Mouse (Mus musculus) cerebellum, adult 9-10 months (tissue): ENCODE results near the gene Gm4952.
"Not testable (repeated sequence)": the region's sequence is repeated elsewhere in the genome, so short reads cannot be mapped to it uniquely, and the experiment has no call there.

Experiments
- DNase-seq: peaks from one replicate; pipeline ENCODE4 v3.0.0; 2022

The Gm4952 gene

GRCm38 (mm10) chr19:12600684-12601480, 1.1 kb downstream of the Gm4952 start:
- DNase-seq, result no peak

GRCm38 (mm10) chr19:12608336-12608735, 8.6 kb downstream of the Gm4952 start:
- no peak for DNase-seq

GRCm38 (mm10) chr19:12613646-12614045, 13.9 kb downstream of the Gm4952 start:
- DNase-seq, result no peak

- no peak for DNase-seq
Measured at GRCm38 (mm10) chr19:12633176-12633575, 33.4 kb downstream of the Gm4952 start, which contains the start of gene Glyat. Glyat (plus strand) TSS chr19:12633308.

GRCm38 (mm10) chr19:12634259-12634658, 34.5 kb downstream of the Gm4952 start:
- no peak for DNase-seq

- no peak for DNase-seq
Measured at GRCm38 (mm10) chr19:12634963-12635362, 35.2 kb downstream of the Gm4952 start.

- no peak for DNase-seq
Measured at GRCm38 (mm10) chr19:12636863-12637262, 37.1 kb downstream of the Gm4952 start.

- DNase-seq, result no peak
Measured at GRCm38 (mm10) chr19:12638049-12638448, 38.3 kb downstream of the Gm4952 start.

- DNase-seq, result no peak
Measured at GRCm38 (mm10) chr19:12649511-12649910, 49.7 kb downstream of the Gm4952 start.

GRCm38 (mm10) chr19:12666156-12666555, 66.4 kb downstream of the Gm4952 start:
- no peak for DNase-seq

- DNase-seq, result not testable (repeated sequence)
Measured at GRCm38 (mm10) chr19:12668601-12669000, 68.8 kb downstream of the Gm4952 start.

GRCm38 (mm10) chr19:12670139-12670538, 70.4 kb downstream of the Gm4952 start, which contains the start of gene Olfr1442:
Olfr1442 (plus strand) TSS chr19:12670439.
- no peak for DNase-seq

GRCm38 (mm10) chr19:12671051-12671450, 71.3 kb downstream of the Gm4952 start:
- no peak for DNase-seq

GRCm38 (mm10) chr19:12677812-12678211, 78.0 kb downstream of the Gm4952 start, which contains the start of gene Olfr1443:
Olfr1443 (plus strand) TSS chr19:12678112.
- no peak for DNase-seq
